Mouse (Mus musculus) heart, embryonic 16.5 days (tissue): ENCODE measurements around the gene Tgif1. TPM values are rescaled to one million over a fixed set of nuclear protein-coding genes. Genes with fewer than 3 reads are reported as not detected.

Experiments used
- ATAC-seq: fragments of 200-750 bp; cut with Nextera tagmentation; replicated peaks from 2 replicates; pipeline ENCODE4 v1.8.0; 2017; ENCODE audit warnings: moderate number of reproducible peaks; ENCODE audit not compliant: insufficient read depth, low FRiP score; ENCODE audit errors: extremely low read depth
- H3K27ac ChIP-seq: fragments of 300-500 bp; sonication (generic); 2 replicates; pipeline ENCODE4 v1.5.1; 2014; ENCODE audit warnings: mild to moderate bottlenecking, low read length, control low read depth, moderate library complexity
- H3K27me3 ChIP-seq: fragments of 300-500 bp; sonication (generic); 2 replicates; pipeline ENCODE4 v1.6.1; 2014; ENCODE audit warnings: low read length, mixed read lengths; ENCODE audit not compliant: control insufficient read depth, insufficient read depth
- H3K36me3 ChIP-seq: fragments of 300-500 bp; sonication (generic); 2 replicates; pipeline ENCODE4 v1.6.1; 2014; ENCODE audit not compliant: control insufficient read depth, insufficient read depth
- H3K4me1 ChIP-seq: fragments of 300-500 bp; sonication (generic); 2 replicates; pipeline ENCODE4 v1.6.1; 2014; ENCODE audit warnings: low read length, mixed read lengths; ENCODE audit not compliant: control insufficient read depth, insufficient read depth
- H3K4me2 ChIP-seq: fragments of 300-500 bp; sonication (generic); 2 replicates; pipeline ENCODE4 v1.6.1; 2014; ENCODE audit warnings: low read depth, mild to moderate bottlenecking, control low read depth, low read length
- H3K4me3 ChIP-seq: fragments of 300-500 bp; sonication (generic); 2 replicates; pipeline ENCODE4 v1.5.1; 2014; ENCODE audit warnings: mild to moderate bottlenecking, control low read depth, low read length
- H3K9ac ChIP-seq: fragments of 300-500 bp; sonication (generic); 2 replicates; pipeline ENCODE4 v1.6.1; 2014; ENCODE audit warnings: low read length, control low read depth
- H3K9me3 ChIP-seq: fragments of 300-500 bp; sonication (generic); replicated peaks from 2 replicates; pipeline ENCODE4 v1.6.1; 2016; ENCODE audit warnings: low read length; ENCODE audit not compliant: control insufficient read depth
- WGBS: fragments of 180-500 bp; shearing (Covaris S2); extraction: QIAGEN DNeasy Blood & Tissue Kit; methylation state at CpG from one replicate; pipeline ENCODE4 v1.1.7; 2014; 5-methylcytosine and 5-hydroxymethylcytosine counted together
- microRNA counts: library from miRNA; unstranded; fragments of <30 nt; microRNA quantifications from one replicate; lab custom pipeline; 2016
- microRNA-seq: library from miRNA; unstranded; fragments of <30 nt; microRNA quantifications from one replicate; pipeline ENCODE4, GENCODE M21; 2017
- polyA plus RNA-seq: library from polyadenylated mRNA; unstranded; fragments of >200 nt; fragmentation: Nextera tagmentation; extraction: Ambion mirVana; gene quantifications from 2 replicates; pipeline ENCODE4 v1.2.1, GENCODE M21; 2015

The Tgif1 gene
- polyA plus RNA-seq, 1 experiment from 2014 or later, result 20.7 TPM

GRCm38 (mm10) chr17:70794722-70795121 is 58.6 kb downstream of the Tgif1 start:
- H3K4me1 ChIP-seq, result peaks cover 13% of the 10 kb centered on the region
- WGBS, result 27% methylated on average over 6 of the region's 6 CpGs
- ATAC-seq, result peak; percentile 34; the same call in 1 of the 2 replicates
- no peaks in the 10 kb centered on the region for H3K27me3 ChIP-seq
- H3K36me3 ChIP-seq, result no peaks in the 10 kb centered on the region
- no peak overlapping the region for H3K4me3 ChIP-seq
- no peak overlapping the region for H3K9ac ChIP-seq
- H3K4me2 ChIP-seq, result peak overlapping the region; percentile 43
- H3K9me3 ChIP-seq, result no peaks in the 10 kb centered on the region
- H3K27ac ChIP-seq, result peak overlapping the region; percentile 15

GRCm38 (mm10) chr17:70794291-70794690 is 59.1 kb downstream of the Tgif1 start:
- WGBS, result 14% methylated on average over 7 of the region's 7 CpGs
- Histone ChIP-seq H3K9ac (no peak overlapping the region), H3K9me3 (no peaks in the 10 kb centered on the region), H3K27ac (peak overlapping the region; percentile 26), H3K4me2 (peak overlapping the region; percentile 43), H3K4me3 (no peak overlapping the region), H3K27me3 (no peaks in the 10 kb centered on the region), H3K36me3 (no peaks in the 10 kb centered on the region), H3K4me1 (peaks cover 13% of the 10 kb centered on the region)
- peak; percentile 85 for ATAC-seq

MicroRNA genes within 50 kb of the gene (microRNA counts, 519-probe panel; counts per million panel counts)
- microRNA mmu-miR-1195 (lab: Ali Mortazavi, UCI), result 1,826 counts per million, percentile 16 among the panel's probes with 10 or more counts

Small RNA genes within 50 kb of the gene (microRNA-seq; reads per million reads assigned to microRNA genes)
- not detected for gene Mir1195

Other genes with a start within 250 kb of the Tgif1 start
- gene Myom1, start 149.1 kb upstream of the Tgif1 start, polyA plus RNA-seq, result 216 and 224 TPM in 2 replicates
- 666 and 686 TPM in 2 replicates for gene Myl12a, start 149.3 kb upstream of the Tgif1 start, polyA plus RNA-seq